Mouse (Mus musculus) midbrain, embryonic 16.5 days (tissue): ENCODE measurements around the gene Daam2. TPM values are rescaled to one million over a fixed set of nuclear protein-coding genes. Genes with fewer than 3 reads are reported as not detected.

Source experiments
- ATAC-seq: fragments of 200-750 bp; cut with Nextera tagmentation; 2 replicates; pipeline ENCODE4 v1.8.0; 2017; ENCODE audit warnings: moderate TSS enrichment
- H3K27ac ChIP-seq: fragments of 300-500 bp; sonication (generic); 2 replicates; pipeline ENCODE4 v1.5.1; 2014; ENCODE audit warnings: mild to moderate bottlenecking, low read length, mixed read lengths
- H3K27me3 ChIP-seq: fragments of 300-500 bp; sonication (generic); 2 replicates; pipeline ENCODE4 v1.6.1; 2014; ENCODE audit warnings: low read depth, low read length, mixed read lengths; ENCODE audit not compliant: control insufficient read depth, insufficient read depth
- H3K36me3 ChIP-seq: fragments of 300-500 bp; sonication (generic); 2 replicates; pipeline ENCODE4 v1.6.1; 2014; ENCODE audit warnings: mild to moderate bottlenecking, low read length, moderate library complexity, mixed read lengths; ENCODE audit not compliant: control insufficient read depth, insufficient read depth
- H3K4me1 ChIP-seq: fragments of 300-500 bp; sonication (generic); 2 replicates; pipeline ENCODE4 v1.6.1; 2014; ENCODE audit warnings: mild to moderate bottlenecking, low read length, mixed read lengths; ENCODE audit not compliant: control insufficient read depth, insufficient read depth
- H3K4me2 ChIP-seq: fragments of 300-500 bp; sonication (generic); 2 replicates; pipeline ENCODE4 v1.6.1; 2014; ENCODE audit warnings: mild to moderate bottlenecking, low read length, mixed read lengths
- H3K4me3 ChIP-seq: fragments of 300-500 bp; sonication (generic); 2 replicates; pipeline ENCODE4 v1.5.1; 2014; ENCODE audit warnings: low read depth, mild to moderate bottlenecking, low read length, moderate library complexity, mixed read lengths
- H3K9ac ChIP-seq: fragments of 300-500 bp; sonication (generic); 2 replicates; pipeline ENCODE4 v1.6.1; 2014; ENCODE audit warnings: low read depth, low read length, mixed read lengths
- H3K9me3 ChIP-seq: fragments of 300-500 bp; sonication (generic); replicated peaks from 2 replicates; pipeline ENCODE4 v1.6.1; 2014; ENCODE audit warnings: mild to moderate bottlenecking, low read length, mixed read lengths; ENCODE audit not compliant: control insufficient read depth, poor library complexity, severe bottlenecking
- WGBS: fragments of 180-500 bp; shearing (Covaris S2); extraction: QIAGEN DNeasy Blood & Tissue Kit; methylation state at CpG from one replicate; pipeline ENCODE4 v1.1.7; 2014; 5-methylcytosine and 5-hydroxymethylcytosine counted together
- polyA plus RNA-seq: library from polyadenylated mRNA; unstranded; fragments of >200 nt; fragmentation: Nextera tagmentation; extraction: Ambion mirVana; gene quantifications from 2 replicates; pipeline ENCODE4 v1.2.1, GENCODE M21; 2015

Gene Daam2
- polyA plus RNA-seq, 1 experiment from 2014 or later, result 1.8 TPM

- Histone ChIP-seq H3K27ac (no peak overlapping the region), H3K36me3 (no peaks in the 10 kb centered on the region), H3K27me3 (no peaks in the 10 kb centered on the region), H3K4me1 (no peaks in the 10 kb centered on the region), H3K9ac (no peak overlapping the region), H3K4me2 (no peak overlapping the region), H3K9me3 (no peaks in the 10 kb centered on the region), H3K4me3 (no peak overlapping the region)
- ATAC-seq, result no peak
- 85% methylated on average over 3 of the region's 3 CpGs for WGBS
Measured at GRCm38 (mm10) chr17:49484435-49484834, 79.7 kb downstream of the Daam2 start.

GRCm38 (mm10) chr17:49481876-49482275 is 82.3 kb downstream of the Daam2 start:
- 82% methylated on average over 3 of the region's 3 CpGs for WGBS
- Histone ChIP-seq H3K4me2 (no peak overlapping the region), H3K36me3 (no peaks in the 10 kb centered on the region), H3K9me3 (no peaks in the 10 kb centered on the region), H3K4me1 (no peaks in the 10 kb centered on the region), H3K27me3 (no peaks in the 10 kb centered on the region), H3K27ac (no peak overlapping the region), H3K4me3 (no peak overlapping the region), H3K9ac (no peak overlapping the region)
- no peak for ATAC-seq

- no peak overlapping the region for H3K27ac ChIP-seq
- no peak overlapping the region for H3K4me3 ChIP-seq
- 71% methylated on average over 4 of the region's 4 CpGs for WGBS
Measured at GRCm38 (mm10) chr17:49477370-49477769, 86.8 kb downstream of the Daam2 start.

GRCm38 (mm10) chr17:49475174-49475573 is 89.0 kb downstream of the Daam2 start:
- Histone ChIP-seq H3K27ac (no peak overlapping the region), H3K36me3 (no peaks in the 10 kb centered on the region), H3K4me1 (no peaks in the 10 kb centered on the region), H3K4me3 (no peak overlapping the region), H3K4me2 (no peak overlapping the region), H3K9me3 (no peaks in the 10 kb centered on the region), H3K27me3 (no peaks in the 10 kb centered on the region), H3K9ac (no peak overlapping the region)
- ATAC-seq, result no peak
- WGBS, result 80% methylated on average over 1 of the region's 1 CpGs

More at GRCm38 (mm10) chr17:49477370-49477769, 86.8 kb downstream of the Daam2 start:
- no peak overlapping the region for H3K4me2 ChIP-seq
- no peaks in the 10 kb centered on the region for H3K9me3 ChIP-seq
- no peaks in the 10 kb centered on the region for H3K27me3 ChIP-seq
- H3K4me1 ChIP-seq, result no peaks in the 10 kb centered on the region
- ATAC-seq, result no peak
- H3K36me3 ChIP-seq, result no peaks in the 10 kb centered on the region
- H3K9ac ChIP-seq, result no peak overlapping the region

GRCm38 (mm10) chr17:49474051-49474450 is 90.1 kb downstream of the Daam2 start:
- Histone ChIP-seq H3K9me3 (no peaks in the 10 kb centered on the region), H3K4me2 (no peak overlapping the region), H3K9ac (no peak overlapping the region), H3K27ac (no peak overlapping the region), H3K27me3 (no peaks in the 10 kb centered on the region), H3K4me1 (no peaks in the 10 kb centered on the region), H3K36me3 (no peaks in the 10 kb centered on the region), H3K4me3 (no peak overlapping the region)
- ATAC-seq, result no peak
- 95% methylated on average over 4 of the region's 4 CpGs for WGBS

- Histone ChIP-seq H3K27me3 (no peaks in the 10 kb centered on the region), H3K9ac (no peak overlapping the region), H3K27ac (no peak overlapping the region), H3K9me3 (no peaks in the 10 kb centered on the region), H3K4me3 (no peak overlapping the region), H3K36me3 (no peaks in the 10 kb centered on the region), H3K4me1 (no peaks in the 10 kb centered on the region), H3K4me2 (no peak overlapping the region)
- ATAC-seq, result no peak
- WGBS, result 59% methylated on average over 8 of the region's 8 CpGs
Measured at GRCm38 (mm10) chr17:49472626-49473025, 91.5 kb downstream of the Daam2 start.

GRCm38 (mm10) chr17:49468223-49468622 is 95.9 kb downstream of the Daam2 start:
- no peak overlapping the region for H3K4me2 ChIP-seq
- no peak for ATAC-seq
- no peak overlapping the region for H3K9ac ChIP-seq
- H3K27ac ChIP-seq, result no peak overlapping the region
- no peak overlapping the region for H3K4me3 ChIP-seq
- H3K9me3 ChIP-seq, result no peaks in the 10 kb centered on the region
- no peaks in the 10 kb centered on the region for H3K4me1 ChIP-seq
- no peaks in the 10 kb centered on the region for H3K36me3 ChIP-seq
- no peaks in the 10 kb centered on the region for H3K27me3 ChIP-seq
- WGBS, result 30% methylated on average over 4 of the region's 4 CpGs

- H3K4me3 ChIP-seq, result no peak overlapping the region
- H3K4me2 ChIP-seq, result no peak overlapping the region
- ATAC-seq, result no peak
- no peak overlapping the region for H3K9ac ChIP-seq
- no peaks in the 10 kb centered on the region for H3K9me3 ChIP-seq
- H3K4me1 ChIP-seq, result no peaks in the 10 kb centered on the region
- 77% methylated on average over 3 of the region's 3 CpGs for WGBS
- H3K27me3 ChIP-seq, result no peaks in the 10 kb centered on the region
- H3K27ac ChIP-seq, result no peak overlapping the region
- H3K36me3 ChIP-seq, result no peaks in the 10 kb centered on the region
Measured at GRCm38 (mm10) chr17:49464884-49465283, 99.3 kb downstream of the Daam2 start.

GRCm38 (mm10) chr17:49458386-49458785 is 105.8 kb downstream of the Daam2 start:
- Histone ChIP-seq H3K4me1 (no peaks in the 10 kb centered on the region), H3K9ac (no peak overlapping the region), H3K4me3 (no peak overlapping the region), H3K9me3 (no peaks in the 10 kb centered on the region), H3K27me3 (no peaks in the 10 kb centered on the region), H3K27ac (no peak overlapping the region), H3K36me3 (no peaks in the 10 kb centered on the region), H3K4me2 (no peak overlapping the region)
- ATAC-seq, result no peak
- WGBS, result 93% methylated on average over 18 of the region's 18 CpGs

- no peaks in the 10 kb centered on the region for H3K9me3 ChIP-seq
- ATAC-seq, result no peak
- no peak overlapping the region for H3K4me3 ChIP-seq
- H3K4me2 ChIP-seq, result no peak overlapping the region
- no peaks in the 10 kb centered on the region for H3K36me3 ChIP-seq
- H3K27me3 ChIP-seq, result no peaks in the 10 kb centered on the region
- no peak overlapping the region for H3K9ac ChIP-seq
- H3K4me1 ChIP-seq, result no peaks in the 10 kb centered on the region
- no peak overlapping the region for H3K27ac ChIP-seq
- WGBS, result 95% methylated on average over 3 of the region's 3 CpGs
Measured at GRCm38 (mm10) chr17:49457833-49458232, 106.3 kb downstream of the Daam2 start.
